Mouse (Mus musculus) urinary bladder, postnatal 25 days (tissue): ENCODE measurements around the gene Hip1r.
"Not testable (repeated sequence)": the region's sequence is repeated elsewhere in the genome, so short reads cannot be mapped to it uniquely, and the experiment has no call there.

Experiments used
- DNase-seq: peaks from one replicate; pipeline ENCODE4 v3.0.0; 2022; ENCODE audit warnings: low spot score

Gene Hip1r

GRCm38 (mm10) chr5:124035806-124036205, 62.4 kb downstream of the Hip1r start:
- DNase-seq = no peak

DNA sequence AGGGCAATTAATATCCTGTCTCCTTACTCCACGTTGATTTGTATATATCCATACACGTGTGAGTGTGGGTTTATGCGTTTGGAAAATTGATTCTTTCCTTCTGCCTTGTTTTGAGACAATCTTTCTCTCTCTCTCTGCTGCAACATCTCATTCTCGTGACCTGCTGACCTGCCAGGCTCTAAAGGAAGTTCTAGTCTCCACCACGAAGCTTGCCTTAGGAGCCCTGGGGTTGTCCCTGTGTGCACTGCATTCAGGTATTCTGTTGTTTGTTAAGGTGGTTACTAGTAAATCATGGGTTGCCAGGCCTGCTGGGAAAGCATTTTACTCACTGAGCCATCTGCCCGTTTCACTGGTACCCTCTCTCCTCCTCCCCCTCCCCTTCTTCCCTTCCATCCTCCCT, 62.9 kb downstream of the Hip1r start:
- no peak for DNase-seq

DNA sequence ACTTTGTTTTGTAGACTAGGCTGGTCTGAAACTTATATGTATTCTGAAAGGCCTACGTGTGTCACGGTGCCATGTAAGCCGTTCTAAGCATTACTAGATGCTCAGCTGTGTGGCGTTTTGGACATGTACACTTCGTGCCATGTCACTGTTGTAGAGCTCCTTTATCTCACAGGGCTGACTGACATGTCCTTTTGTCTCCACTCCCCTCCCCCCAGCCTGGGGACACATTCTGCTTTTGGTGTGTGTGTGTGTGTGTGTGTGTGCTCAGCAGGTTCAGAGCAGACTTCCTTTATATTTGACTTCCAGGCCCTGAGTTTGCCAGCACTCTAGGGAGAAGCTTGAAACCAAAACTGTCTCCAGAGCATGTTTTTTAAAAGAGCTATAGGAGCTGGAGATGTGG, 63.4 kb downstream of the Hip1r start:
- DNase-seq = no peak

DNA sequence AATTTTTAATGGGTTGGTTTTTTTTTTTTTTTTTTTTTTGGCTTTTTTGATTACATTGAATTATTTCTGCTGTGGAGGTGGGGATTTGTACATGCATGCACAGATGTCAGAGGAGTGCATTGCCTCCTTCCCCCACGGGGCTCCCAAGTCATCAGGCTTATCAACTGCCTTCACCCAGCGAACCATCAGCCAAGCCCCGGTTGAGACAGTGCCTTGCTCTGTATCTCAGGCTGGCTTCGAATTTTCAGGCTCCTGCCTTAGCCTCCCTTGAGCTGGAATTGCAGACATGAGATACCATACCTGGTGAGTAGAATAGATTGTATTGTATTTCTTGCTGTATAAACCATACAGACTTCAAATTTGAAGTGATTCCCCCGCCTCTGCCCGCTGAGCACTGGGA, 66.2 kb downstream of the Hip1r start:
- no peak for DNase-seq

GRCm38 (mm10) chr5:124041097-124041496, 67.7 kb downstream of the Hip1r start:
- no peak for DNase-seq

GRCm38 (mm10) chr5:124043212-124043978, 70.0 kb downstream of the Hip1r start:
- no peak for DNase-seq

GRCm38 (mm10) chr5:124043999-124044398, 70.6 kb downstream of the Hip1r start:
- DNase-seq = no peak

DNA sequence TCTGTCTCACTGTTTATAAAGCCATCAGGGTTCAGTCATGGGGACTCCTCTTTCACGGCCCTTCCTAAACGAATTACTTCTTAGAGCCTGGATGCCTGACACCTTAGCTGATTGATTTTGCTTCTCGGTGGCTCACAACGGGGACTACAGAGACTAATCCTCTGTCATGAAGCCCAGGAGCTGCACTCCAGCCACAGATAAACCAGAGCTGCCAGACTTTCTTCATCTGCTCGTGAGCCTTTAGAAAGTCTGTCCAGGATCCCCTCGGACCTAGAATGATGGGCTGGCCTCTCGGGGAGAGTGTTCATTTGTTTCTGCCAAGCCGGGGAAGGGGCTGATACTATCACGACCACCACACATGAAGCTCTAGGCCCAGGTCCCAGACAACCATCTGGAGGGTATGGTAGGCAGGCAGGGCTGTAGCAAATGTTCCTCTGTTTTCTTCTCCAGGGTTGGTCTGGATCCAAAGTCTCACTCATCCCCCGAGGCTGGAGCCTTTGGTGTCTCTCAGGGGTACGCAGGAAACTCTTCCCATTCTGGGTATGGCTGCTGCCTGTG, 72.1 kb downstream of the Hip1r start:
- DNase-seq = no peak

GRCm38 (mm10) chr5:124046741-124047401, 73.4 kb downstream of the Hip1r start:
- peak; percentile 49 for DNase-seq

GRCm38 (mm10) chr5:124049249-124050045, 76.0 kb downstream of the Hip1r start:
- DNase-seq = no peak

- no peak for DNase-seq
Observed at GRCm38 (mm10) chr5:124050095-124051050, 76.9 kb downstream of the Hip1r start.

DNA sequence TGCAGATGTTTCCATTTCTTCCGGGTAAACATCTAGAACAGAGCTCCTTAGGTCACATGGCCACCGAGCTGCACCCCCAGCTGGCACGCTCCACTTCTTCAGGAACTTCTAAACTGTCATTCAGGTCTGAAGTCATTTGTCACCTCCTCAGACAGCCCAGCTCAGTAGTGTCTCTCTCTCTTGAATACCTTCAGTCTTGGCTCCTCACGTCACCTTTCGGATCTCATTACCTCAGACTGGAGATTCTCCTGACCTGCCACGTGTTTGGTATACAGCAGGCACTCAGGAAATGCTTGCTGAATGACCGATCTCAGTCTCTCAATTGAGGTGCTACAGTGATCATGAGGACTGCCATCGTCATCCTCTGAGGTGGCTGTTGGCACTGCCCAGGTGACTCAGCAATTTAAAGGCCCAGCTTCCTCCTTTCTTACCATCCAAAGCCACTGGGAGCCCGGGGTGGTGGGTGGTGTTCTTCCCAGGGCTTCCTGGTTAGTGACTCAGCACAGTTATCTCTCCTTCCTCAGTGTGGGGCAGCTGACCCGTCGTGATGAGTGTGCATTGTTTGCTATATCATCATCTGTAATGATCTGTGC, 78.6 kb downstream of the Hip1r start:
- no peak for DNase-seq

GRCm38 (mm10) chr5:124052641-124053040, 79.2 kb downstream of the Hip1r start:
- DNase-seq = not testable (repeated sequence)
